Mouse (Mus musculus) embryonic fibroblast, embryonic 13.5 days (primary cell): Measurements from ENCODE around the gene Rexo5.

Source experiments
- CTCF ChIP-seq: IDR thresholded peaks from 2 replicates; pipeline ENCODE4 v1.5.1; 2011; ENCODE audit warnings: mild to moderate bottlenecking, control low read depth, low read length, moderate library complexity, borderline replicate concordance; ENCODE audit not compliant: insufficient read depth
- POLR2A ChIP-seq: IDR thresholded peaks from 2 replicates; pipeline ENCODE4 v1.6.1; 2011; ENCODE audit warnings: low read depth, mild to moderate bottlenecking, control low read depth, low read length, moderate library complexity

DNA sequence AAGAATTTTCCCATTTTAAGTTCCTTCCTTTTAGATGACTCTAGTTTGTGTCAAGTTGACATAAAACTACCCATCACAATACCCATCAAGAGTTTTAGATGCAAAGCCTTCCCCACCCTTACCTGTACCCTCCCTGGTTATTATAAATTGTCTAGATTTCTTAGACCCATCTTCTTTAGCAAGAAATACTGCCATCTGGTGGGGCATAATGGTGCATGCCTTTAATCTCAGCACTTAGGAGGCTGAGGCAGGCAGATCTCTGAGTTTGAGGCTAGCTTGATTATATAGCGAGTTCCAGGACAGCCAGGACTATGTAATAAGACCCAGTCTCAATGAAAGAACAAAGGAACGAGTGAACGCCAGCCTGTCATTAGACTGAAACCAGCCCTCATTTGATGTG, 6.7 kb downstream of the Rexo5 start:
- TF ChIP-seq CTCF (no peak), POLR2A (no peak)
